In genomic region chr17:25832436-25833290, GRCm38 (mm10) we compare ENCODE assay signal across 8 mouse cellular contexts. TPM values are rescaled to one million over a fixed set of nuclear protein-coding genes. Genes with fewer than 3 reads are reported as not detected.
A peak's percentile ranks its signal among the peaks of the same experiment; 100 is the strongest.
DNase-seq lines count a peak whose midpoint lies in the region; ATAC-seq and TF ChIP-seq lines count a peak whose summit lies in the region.

No protein-coding gene starts in this region.

- no peaks in the 10 kb centered on the region for H3K27me3 ChIP-seq in C2C12 (ENCODE audit: control insufficient read depth, insufficient read depth, insufficient read length)
- H3K27me3 ChIP-seq in erythroblast, embryonic 14.5 days (ENCODE audit: control insufficient read depth) = no peaks in the 10 kb centered on the region
- H3K27me3 ChIP-seq in heart, embryonic 13.5 days (replicated peaks) = no peaks in the 10 kb centered on the region
- no peaks in the 10 kb centered on the region for H3K27me3 ChIP-seq in liver, embryonic 12.5 days (replicated peaks)
- H3K27me3 ChIP-seq in stomach, embryonic 15.5 days (replicated peaks) = no peaks in the 10 kb centered on the region

- H3K4me3 ChIP-seq in C2C12 (ENCODE audit: insufficient read depth, poor library complexity, severe bottlenecking) = peak overlapping the region; percentile 79
- H3K4me3 ChIP-seq in erythroblast, embryonic 14.5 days (replicated peaks) = peak overlapping the region; percentile 81
- H3K4me3 ChIP-seq in heart, embryonic 13.5 days = peak overlapping the region; percentile 74
- H3K4me3 ChIP-seq in liver, embryonic 12.5 days = peak overlapping the region; percentile 84
- H3K4me3 ChIP-seq in stomach, embryonic 15.5 days (replicated peaks) = peak overlapping the region; percentile 89

- H3K9ac ChIP-seq in heart, embryonic 13.5 days = peak overlapping the region; percentile 92
- peak overlapping the region; percentile 92 for H3K9ac ChIP-seq in liver, embryonic 12.5 days
- H3K9ac ChIP-seq in stomach, embryonic 15.5 days = peak overlapping the region; percentile 94

- peak; percentile 94 for ATAC-seq in heart, embryonic 13.5 days (ENCODE audit: extremely low read depth, insufficient number of reproducible peaks, low FRiP score, low TSS enrichment)
- peak; percentile 89 for ATAC-seq in liver, embryonic 12.5 days
- peak; percentile 89 for ATAC-seq in stomach, embryonic 15.5 days (ENCODE audit: insufficient read depth, low FRiP score, low read depth)

- H3K9me3 ChIP-seq in erythroblast, embryonic 14.5 days (ENCODE audit: control insufficient read depth, low read length) = no peaks in the 10 kb centered on the region
- H3K9me3 ChIP-seq in heart, embryonic 13.5 days = no peaks in the 10 kb centered on the region
- H3K9me3 ChIP-seq in liver, embryonic 12.5 days (replicated peaks) = no peaks in the 10 kb centered on the region
- H3K9me3 ChIP-seq in stomach, embryonic 15.5 days = no peaks in the 10 kb centered on the region

- DNase-seq in brain, embryonic 14.5 days (ENCODE audit: low read depth) = peak; percentile 99
- DNase-seq in kidney, postnatal 10 days = peak; percentile 100
- peak; percentile 98 to 99 for DNase-seq in natural killer cell, adult 2 months (ENCODE audit: low spot score in 2 of 2)

- peak overlapping the region; percentile 75 for H3ac ChIP-seq in C2C12 (ENCODE audit: control insufficient read depth, insufficient read length, low read depth)

- peaks cover 51% of the 10 kb centered on the region for H3K79me2 ChIP-seq in C2C12 (ENCODE audit: control insufficient read depth, insufficient read depth)

- peaks cover 27% of the 10 kb centered on the region for H3K79me3 ChIP-seq in C2C12 (ENCODE audit: low read depth)

- under 1% methylated on average over 77 of the region's 77 CpGs for WGBS in heart, embryonic 13.5 days
- under 1% methylated on average over 75 of the region's 77 CpGs for WGBS in liver, embryonic 12.5 days (ENCODE audit: insufficient replicate concordance)
- under 1% methylated on average over 77 of the region's 77 CpGs for WGBS in stomach, embryonic 15.5 days

- no peak for TF ChIP-seq CTCF in C2C12 (IDR thresholded peaks at IDR 0.05; ENCODE audit: control insufficient read depth, insufficient read depth, insufficient read length)
- no peak for TF ChIP-seq CTCF in brain, embryonic 14.5 days (IDR thresholded peaks at IDR 0.05; ENCODE audit: borderline replicate concordance, extremely low read depth, insufficient read depth, insufficient read length)

- peaks cover 94% of the 10 kb centered on the region for H3K4me1 ChIP-seq in erythroblast, embryonic 14.5 days (ENCODE audit: control insufficient read depth)
- H3K4me1 ChIP-seq in heart, embryonic 13.5 days = peaks cover 81% of the 10 kb centered on the region
- peaks cover 87% of the 10 kb centered on the region for H3K4me1 ChIP-seq in liver, embryonic 12.5 days
- peaks cover 78% of the 10 kb centered on the region for H3K4me1 ChIP-seq in stomach, embryonic 15.5 days

- TF ChIP-seq POLR2A in brain, embryonic 14.5 days (IDR thresholded peaks at IDR 0.05; ENCODE audit: borderline replicate concordance, extremely low read depth, insufficient read depth, insufficient read length, poor library complexity, severe bottlenecking) = peak; percentile 82

- peak overlapping the region; percentile 98 for H3K27ac ChIP-seq in heart, embryonic 13.5 days (replicated peaks)
- peak overlapping the region; percentile 93 for H3K27ac ChIP-seq in liver, embryonic 12.5 days
- peak overlapping the region; percentile 97 for H3K27ac ChIP-seq in stomach, embryonic 15.5 days

- peaks cover 27% of the 10 kb centered on the region for H3K36me3 ChIP-seq in C2C12 (ENCODE audit: control insufficient read depth, insufficient read depth)
- peaks cover 66% of the 10 kb centered on the region for H3K36me3 ChIP-seq in erythroblast, embryonic 14.5 days (ENCODE audit: control insufficient read depth)
- H3K36me3 ChIP-seq in heart, embryonic 13.5 days = peaks cover 50% of the 10 kb centered on the region
- peaks cover 55% of the 10 kb centered on the region for H3K36me3 ChIP-seq in liver, embryonic 12.5 days
- peaks cover 14% of the 10 kb centered on the region for H3K36me3 ChIP-seq in stomach, embryonic 15.5 days

- H3K4me2 ChIP-seq in heart, embryonic 13.5 days = peak overlapping the region; percentile 99
- H3K4me2 ChIP-seq in liver, embryonic 12.5 days = peak overlapping the region; percentile 84
- H3K4me2 ChIP-seq in stomach, embryonic 15.5 days = peak overlapping the region; percentile 95

TF ChIP-seq in C2C12, 6 proteins besides CTCF, POLR2A, EP300 and RAD21:
- TF ChIP-seq USF1 (IDR thresholded peaks at IDR 0.05; ENCODE audit: low read depth) (peak; percentile 94), MYOG (IDR thresholded peaks at IDR 0.05; ENCODE audit: control insufficient read depth, extremely low read depth, insufficient read length) (no peak), FOSL1 (IDR thresholded peaks at IDR 0.05; ENCODE audit: insufficient read depth, low read length, poor library complexity, severe bottlenecking) (no peak), MYOD1 (IDR thresholded peaks at IDR 0.05; ENCODE audit: control insufficient read depth, insufficient read length, low read depth) (no peak), MAX (IDR thresholded peaks at IDR 0.05) (peak; percentile 44), CEBPB (IDR thresholded peaks at IDR 0.05; ENCODE audit: low read depth) (no peak)
TF ChIP-seq in C2C12: peak in this region for 2.

RNA-seq across cellular contexts. Expression of gene Stub1, which starts 0.5 kb away (rescaled TPM):
- polyA plus RNA-seq in C2C12 (2012; fragmentation: generic; extraction: Trizol) = 246 TPM
- 252 and 308 TPM in 2 replicates for polyA plus RNA-seq in brain, embryonic 14.5 days (2012; rRNA removed)
- 10.1 and 10.6 TPM in 2 replicates for polyA plus RNA-seq in erythroblast, embryonic 14.5 days (2012)
- polyA plus RNA-seq in heart, embryonic 13.5 days (2015; fragmentation: Nextera tagmentation; extraction: Ambion mirVana) = 287 and 324 TPM in 2 replicates
- polyA plus RNA-seq in liver, embryonic 12.5 days (2016; fragmentation: Nextera tagmentation; extraction: Ambion mirVana) = 150 and 156 TPM in 2 replicates
- polyA plus RNA-seq in stomach, embryonic 15.5 days (2015; fragmentation: Nextera tagmentation; extraction: Ambion mirVana) = 312 and 319 TPM in 2 replicates

RNA-seq across cellular contexts. Expression of gene Jmjd8, which starts 4.0 kb away (rescaled TPM):
- polyA plus RNA-seq in C2C12 (2012; fragmentation: generic; extraction: Trizol) = 10.8 TPM
- polyA plus RNA-seq in brain, embryonic 14.5 days (2012; rRNA removed) = 80.0 and 93.6 TPM in 2 replicates
- 0.31 and 0.65 TPM in 2 replicates for polyA plus RNA-seq in erythroblast, embryonic 14.5 days (2012)
- 36.7 and 37.4 TPM in 2 replicates for polyA plus RNA-seq in heart, embryonic 13.5 days (2015; fragmentation: Nextera tagmentation; extraction: Ambion mirVana)
- 26.6 and 26.8 TPM in 2 replicates for polyA plus RNA-seq in liver, embryonic 12.5 days (2016; fragmentation: Nextera tagmentation; extraction: Ambion mirVana)
- polyA plus RNA-seq in stomach, embryonic 15.5 days (2015; fragmentation: Nextera tagmentation; extraction: Ambion mirVana) = 50.5 and 54.6 TPM in 2 replicates

RNA-seq across cellular contexts. Expression of gene Rhbdl1, which starts 4.4 kb away (rescaled TPM):
- polyA plus RNA-seq in C2C12 (2012; fragmentation: generic; extraction: Trizol) = 0.40 TPM
- polyA plus RNA-seq in brain, embryonic 14.5 days (2012; rRNA removed) = 56.2 and 67.3 TPM in 2 replicates
- polyA plus RNA-seq in erythroblast, embryonic 14.5 days (2012) = 0.22 and 0.54 TPM in 2 replicates
- polyA plus RNA-seq in heart, embryonic 13.5 days (2015; fragmentation: Nextera tagmentation; extraction: Ambion mirVana) = 0.45 and 0.98 TPM in 2 replicates
- polyA plus RNA-seq in liver, embryonic 12.5 days (2016; fragmentation: Nextera tagmentation; extraction: Ambion mirVana) = 0.80 and 0.89 TPM in 2 replicates
- 1.6 and 2.4 TPM in 2 replicates for polyA plus RNA-seq in stomach, embryonic 15.5 days (2015; fragmentation: Nextera tagmentation; extraction: Ambion mirVana)

RNA-seq across cellular contexts. Expression of gene Gm20683, which starts 8.9 kb away (rescaled TPM):
- 0.89 TPM for polyA plus RNA-seq in C2C12 (2012; fragmentation: generic; extraction: Trizol)
- polyA plus RNA-seq in brain, embryonic 14.5 days (2012; rRNA removed) = 26.6 and 40.8 TPM in 2 replicates
- polyA plus RNA-seq in erythroblast, embryonic 14.5 days (2012) = 0.68 and 1.1 TPM in 2 replicates
- polyA plus RNA-seq in heart, embryonic 13.5 days (2015; fragmentation: Nextera tagmentation; extraction: Ambion mirVana) = 2.3 and 2.4 TPM in 2 replicates
- 0.43 and 0.64 TPM in 2 replicates for polyA plus RNA-seq in liver, embryonic 12.5 days (2016; fragmentation: Nextera tagmentation; extraction: Ambion mirVana)
- polyA plus RNA-seq in stomach, embryonic 15.5 days (2015; fragmentation: Nextera tagmentation; extraction: Ambion mirVana) = 1.6 and 2.7 TPM in 2 replicates

RNA-seq across cellular contexts. Expression of gene Wdr24, which starts 9.2 kb away (rescaled TPM):
- 14.3 TPM for polyA plus RNA-seq in C2C12 (2012; fragmentation: generic; extraction: Trizol)
- 47.0 and 57.5 TPM in 2 replicates for polyA plus RNA-seq in brain, embryonic 14.5 days (2012; rRNA removed)
- 0.32 and 0.68 TPM in 2 replicates for polyA plus RNA-seq in erythroblast, embryonic 14.5 days (2012)
- polyA plus RNA-seq in heart, embryonic 13.5 days (2015; fragmentation: Nextera tagmentation; extraction: Ambion mirVana) = 14.2 and 15.1 TPM in 2 replicates
- polyA plus RNA-seq in liver, embryonic 12.5 days (2016; fragmentation: Nextera tagmentation; extraction: Ambion mirVana) = 17.7 and 18.7 TPM in 2 replicates
- 24.3 and 25.5 TPM in 2 replicates for polyA plus RNA-seq in stomach, embryonic 15.5 days (2015; fragmentation: Nextera tagmentation; extraction: Ambion mirVana)

Comparison
In these comparisons a context has a peak if more than half of its experiments do, and no peak if none do; other contexts are left out.
1. Peak in every context shown above with its lines: DNase-seq, ATAC-seq, H3K4me3 ChIP-seq and H3K27ac ChIP-seq.
2. RNA of gene Stub1, which starts 0.5 kb away (polyA plus RNA-seq): 312 to 319 TPM in stomach, embryonic 15.5 days, 287 to 324 TPM in heart, embryonic 13.5 days, 252 to 308 TPM in brain, embryonic 14.5 days, 246 TPM in C2C12 (single experiment) and 150 to 156 TPM in liver, embryonic 12.5 days; 10.1 to 10.6 TPM in erythroblast, embryonic 14.5 days; every median in the first group is over 10 times any median in the second.
3. RNA of gene Rhbdl1, which starts 4.4 kb away (polyA plus RNA-seq): 56.2 to 67.3 TPM in brain, embryonic 14.5 days; 1.6 to 2.4 TPM in stomach, embryonic 15.5 days, 0.45 to 0.98 TPM in heart, embryonic 13.5 days, 0.80 to 0.89 TPM in liver, embryonic 12.5 days, 0.40 TPM in C2C12 (single experiment) and 0.22 to 0.54 TPM in erythroblast, embryonic 14.5 days; every median in the first group is over 10 times any median in the second.